Mouse (Mus musculus) cerebellum, adult 9-11 months (tissue): ENCODE measurements at regions not wholly inside any gene's neighbourhood (a gene's known extent, or its start where the extent isn't known, plus 50 kb on each side); places are given as distances from the start of the nearest gene placed in this dataset.
A peak's percentile ranks its signal among the peaks of the same experiment; 100 is the strongest.
"Not testable (repeated sequence)": the region's sequence is repeated elsewhere in the genome, so short reads cannot be mapped to it uniquely, and the experiment has no call there.

ENCODE experiments used
- DNase-seq: peaks from one replicate; pipeline ENCODE4 v3.0.0; 2022

- DNase-seq: no peak
These were observed 152.6 kb upstream of the Frmd4a start for GRCm38 (mm10) chr2:3864872-3865271.

- DNase-seq: not testable (repeated sequence)
These were observed 150.8 kb upstream of the Frmd4a start for GRCm38 (mm10) chr2:3866736-3867135.

- no peak for DNase-seq
These were observed 147.8 kb upstream of the Frmd4a start for GRCm38 (mm10) chr2:3869701-3870100.

- DNase-seq: no peak
These were observed 145.8 kb upstream of the Frmd4a start for GRCm38 (mm10) chr2:3871748-3872147.

- no peak for DNase-seq
These were observed 130.5 kb upstream of the Frmd4a start for GRCm38 (mm10) chr2:3887000-3887399.

- no peak for DNase-seq
These were observed 129.6 kb upstream of the Frmd4a start for GRCm38 (mm10) chr2:3887845-3888433.

GRCm38 (mm10) chr2:3889381-3889780 lies 128.1 kb upstream of the Frmd4a start:
- no peak for DNase-seq

GRCm38 (mm10) chr2:3890462-3890861 lies 127.1 kb upstream of the Frmd4a start:
- no peak for DNase-seq

- no peak for DNase-seq
These were observed 110.5 kb upstream of the Frmd4a start for GRCm38 (mm10) chr2:3907026-3907425.

GRCm38 (mm10) chr2:3908192-3908591 lies 109.3 kb upstream of the Frmd4a start:
- peak; percentile 93 for DNase-seq

GRCm38 (mm10) chr2:3910086-3910891 lies 107.2 kb upstream of the Frmd4a start:
- peak; percentile 77 for DNase-seq

- no peak for DNase-seq
These were observed 102.4 kb upstream of the Frmd4a start for GRCm38 (mm10) chr2:3915141-3915540.

GRCm38 (mm10) chr2:3916365-3916764 lies 101.2 kb upstream of the Frmd4a start:
- DNase-seq: no peak

- peak; percentile 66 for DNase-seq
These were observed 99.4 kb upstream of the Frmd4a start for GRCm38 (mm10) chr2:3918156-3918555.

GRCm38 (mm10) chr2:3919893-3920292 lies 97.6 kb upstream of the Frmd4a start:
- no peak for DNase-seq

- DNase-seq: not testable (repeated sequence)
These were observed 96.4 kb upstream of the Frmd4a start for GRCm38 (mm10) chr2:3921084-3921483.

GRCm38 (mm10) chr2:3922739-3923138 lies 94.8 kb upstream of the Frmd4a start:
- DNase-seq: no peak

GRCm38 (mm10) chr2:3924696-3925095 lies 92.8 kb upstream of the Frmd4a start:
- no peak for DNase-seq

GRCm38 (mm10) chr2:3925199-3925598 lies 92.3 kb upstream of the Frmd4a start:
- no peak for DNase-seq

- DNase-seq: no peak
These were observed 91.4 kb upstream of the Frmd4a start for GRCm38 (mm10) chr2:3926129-3926528.

GRCm38 (mm10) chr2:3927141-3927810 lies 90.2 kb upstream of the Frmd4a start:
- no peak for DNase-seq

GRCm38 (mm10) chr2:3927853-3928252 lies 89.7 kb upstream of the Frmd4a start:
- DNase-seq: no peak

- no peak for DNase-seq
These were observed 86.9 kb upstream of the Frmd4a start for GRCm38 (mm10) chr2:3930650-3931049.

GRCm38 (mm10) chr2:3940786-3941185 lies 76.7 kb upstream of the Frmd4a start:
- DNase-seq: no peak
